Mouse (Mus musculus) brain, embryonic 14.5 days (tissue): ENCODE data around the gene Adam12.

ENCODE experiments used
- CTCF ChIP-seq: fragments of 200-500 bp; IDR thresholded peaks from 2 replicates; pipeline ENCODE4 v1.5.1; 2012; ENCODE audit warnings: inconsistent platforms, mild to moderate bottlenecking, moderate library complexity, borderline replicate concordance; ENCODE audit not compliant: insufficient read depth, insufficient read length; ENCODE audit errors: extremely low read depth
- POLR2A ChIP-seq: fragments of 200-500 bp; IDR thresholded peaks from 2 replicates; pipeline ENCODE4 v1.6.1; 2012; ENCODE audit warnings: mild to moderate bottlenecking, inconsistent platforms, borderline replicate concordance; ENCODE audit not compliant: poor library complexity, insufficient read depth, insufficient read length, severe bottlenecking; ENCODE audit errors: extremely low read depth

GRCm38 (mm10) chr7:134181717-134182116 is 50.2 kb downstream of the Adam12 start:
- no peak for TF ChIP-seq POLR2A
- TF ChIP-seq CTCF: no peak
